Comparison of ENCODE assay signal across 16 mouse cellular contexts in the genomic region with DNA sequence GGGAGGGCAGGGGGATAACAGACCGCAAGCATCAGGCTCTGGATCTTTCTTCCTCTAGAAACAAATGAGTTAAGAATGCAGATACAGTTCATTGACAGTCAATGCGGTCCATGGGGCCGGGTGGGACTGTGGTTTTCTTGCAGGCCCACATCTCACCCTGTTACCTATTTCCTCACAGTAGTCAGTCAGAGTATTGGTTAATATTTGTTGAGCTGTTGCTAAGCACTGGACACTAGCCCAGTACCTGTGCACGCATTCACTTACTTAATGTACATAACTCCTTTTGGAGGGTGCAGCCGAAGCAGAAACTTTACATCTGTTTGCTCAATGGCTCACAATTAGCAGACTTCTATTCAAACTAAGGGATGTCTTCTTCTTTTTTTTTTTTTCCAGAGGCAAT. TPM values are rescaled to one million over a fixed set of nuclear protein-coding genes. Genes with fewer than 3 reads are reported as not detected.
DNase-seq lines count a peak whose midpoint lies in the region; ATAC-seq and TF ChIP-seq lines count a peak whose summit lies in the region.
"Had no signal": no experiment of that assay in that cellular context is flagged by ENCODE, and none has a peak within 500 bp of the region (broad histone marks: within the 10 kb centered on the region; RNA-seq: fewer than 3 reads in every experiment).

No protein-coding gene starts in this region.

- H3K9me3 ChIP-seq in heart, embryonic 13.5 days = no peaks in the 10 kb centered on the region
- H3K9me3 ChIP-seq in kidney, postnatal 0 days (replicated peaks; ENCODE audit: low read length) = no peaks in the 10 kb centered on the region
- no peaks in the 10 kb centered on the region for H3K9me3 ChIP-seq in liver, embryonic 13.5 days (replicated peaks)
- H3K9me3 ChIP-seq in midbrain, embryonic 16.5 days (replicated peaks; ENCODE audit: control insufficient read depth, low read length, poor library complexity, severe bottlenecking) = no peaks in the 10 kb centered on the region
- H3K9me3 ChIP-seq: embryonic facial prominence, embryonic 13.5 days; limb, embryonic 13.5 days; neural tube, embryonic 13.5 days had no signal

- peak overlapping the region; percentile 42 for H3K4me2 ChIP-seq in heart, embryonic 13.5 days
- H3K4me2 ChIP-seq in kidney, postnatal 0 days (ENCODE audit: low read length) = no peak overlapping the region
- no peak overlapping the region for H3K4me2 ChIP-seq in liver, embryonic 13.5 days
- H3K4me2 ChIP-seq in midbrain, embryonic 16.5 days (ENCODE audit: low read length) = no peak overlapping the region
- H3K4me2 ChIP-seq: embryonic facial prominence, embryonic 13.5 days; limb, embryonic 13.5 days; neural tube, embryonic 13.5 days had no signal

- peaks cover 27% of the 10 kb centered on the region for H3K4me1 ChIP-seq in heart, embryonic 13.5 days
- peaks cover 5% of the 10 kb centered on the region; the same call in 1 of the 2 replicates for H3K4me1 ChIP-seq in kidney, postnatal 0 days (replicated peaks; ENCODE audit: insufficient read depth, low read length)
- no peaks in the 10 kb centered on the region; the same call in 1 of the 2 replicates for H3K4me1 ChIP-seq in kidney, adult 2 months (ENCODE audit: control insufficient read depth, insufficient read depth, low read length)
- peaks cover 16% of the 10 kb centered on the region for H3K4me1 ChIP-seq in liver, embryonic 13.5 days (replicated peaks)
- peaks cover 9% of the 10 kb centered on the region; the same call in 1 of the 2 replicates for H3K4me1 ChIP-seq in midbrain, embryonic 16.5 days (ENCODE audit: control insufficient read depth, insufficient read depth, low read length)

- ATAC-seq in heart, embryonic 13.5 days (ENCODE audit: extremely low read depth, insufficient number of reproducible peaks, low FRiP score, low TSS enrichment) = no peak
- peak; percentile 63; the same call in 1 of the 2 replicates for ATAC-seq in kidney, postnatal 0 days (replicated peaks; ENCODE audit: low FRiP score, low read depth)
- peak; percentile 70 for ATAC-seq in liver, embryonic 13.5 days (ENCODE audit: low read depth)
- ATAC-seq in megakaryocyte progenitor cell, adult 5-6 weeks (replicated peaks; ENCODE audit: poor library complexity) = peak; percentile 42
- ATAC-seq in midbrain, embryonic 16.5 days = no peak
- ATAC-seq: inflammation-experienced regulatory T-cells, adult 6 months had no signal

- H3K4me3 ChIP-seq in heart, embryonic 13.5 days = no peak overlapping the region
- no peak overlapping the region for H3K4me3 ChIP-seq in kidney, postnatal 0 days (replicated peaks; ENCODE audit: low read depth, low read length)
- no peak overlapping the region for H3K4me3 ChIP-seq in kidney, adult 2 months (ENCODE audit: insufficient read depth, low read depth, low read length)
- H3K4me3 ChIP-seq in liver, embryonic 13.5 days (replicated peaks) = no peak overlapping the region
- no peak overlapping the region for H3K4me3 ChIP-seq in midbrain, embryonic 16.5 days (ENCODE audit: low read depth, low read length)
- H3K4me3 ChIP-seq: embryonic facial prominence, embryonic 13.5 days; limb, embryonic 13.5 days; neural tube, embryonic 13.5 days had no signal

- intact Hi-C loops in heart, postnatal 36 days (cut with DNase I) = no loop called here

- TF ChIP-seq POLR2A in kidney, adult 2 months (IDR thresholded peaks at IDR 0.05; ENCODE audit: low read depth, low read length) = no peak

- H3K36me3 ChIP-seq in heart, embryonic 13.5 days = no peaks in the 10 kb centered on the region
- H3K36me3 ChIP-seq in kidney, postnatal 0 days (ENCODE audit: insufficient read depth, low read length) = no peaks in the 10 kb centered on the region
- no peaks in the 10 kb centered on the region for H3K36me3 ChIP-seq in kidney, adult 2 months (ENCODE audit: control insufficient read depth, insufficient read depth, low read length)
- no peaks in the 10 kb centered on the region for H3K36me3 ChIP-seq in liver, embryonic 13.5 days
- no peaks in the 10 kb centered on the region for H3K36me3 ChIP-seq in midbrain, embryonic 16.5 days (ENCODE audit: control insufficient read depth, insufficient read depth, low read length)
- H3K36me3 ChIP-seq: embryonic facial prominence, embryonic 13.5 days; limb, embryonic 13.5 days; neural tube, embryonic 13.5 days had no signal

- 76% methylated on average over 5 of the region's 5 CpGs for WGBS in heart, embryonic 13.5 days
- WGBS in kidney, postnatal 0 days = 34% methylated on average over 5 of the region's 5 CpGs
- 47% methylated on average over 5 of the region's 5 CpGs for WGBS in kidney, adult 2 months
- 68% methylated on average over 5 of the region's 5 CpGs for WGBS in liver, embryonic 13.5 days (ENCODE audit: insufficient replicate concordance)
- 85% methylated on average over 5 of the region's 5 CpGs for WGBS in midbrain, embryonic 16.5 days

- H3K27me3 ChIP-seq in heart, embryonic 13.5 days (replicated peaks) = no peaks in the 10 kb centered on the region
- no peaks in the 10 kb centered on the region for H3K27me3 ChIP-seq in kidney, postnatal 0 days (ENCODE audit: insufficient read depth, low read length)
- H3K27me3 ChIP-seq in kidney, adult 2 months (replicated peaks; ENCODE audit: control insufficient read depth, insufficient read depth, low read length) = no peaks in the 10 kb centered on the region
- H3K27me3 ChIP-seq in liver, embryonic 13.5 days = no peaks in the 10 kb centered on the region
- H3K27me3 ChIP-seq in midbrain, embryonic 16.5 days (ENCODE audit: control insufficient read depth, insufficient read depth, low read depth, low read length) = no peaks in the 10 kb centered on the region
- H3K27me3 ChIP-seq: embryonic facial prominence, embryonic 13.5 days; limb, embryonic 13.5 days; neural tube, embryonic 13.5 days had no signal

- no peak overlapping the region for H3K9ac ChIP-seq in heart, embryonic 13.5 days
- no peak overlapping the region for H3K9ac ChIP-seq in kidney, postnatal 0 days (ENCODE audit: low read depth, low read length)
- H3K9ac ChIP-seq in liver, embryonic 13.5 days = no peak overlapping the region
- no peak overlapping the region for H3K9ac ChIP-seq in midbrain, embryonic 16.5 days (ENCODE audit: low read depth, low read length)
- H3K9ac ChIP-seq: embryonic facial prominence, embryonic 13.5 days; limb, embryonic 13.5 days; neural tube, embryonic 13.5 days had no signal

- peak overlapping the region; percentile 77 for H3K27ac ChIP-seq in heart, embryonic 13.5 days (replicated peaks)
- no peak overlapping the region for H3K27ac ChIP-seq in kidney, postnatal 0 days
- H3K27ac ChIP-seq in kidney, adult 2 months (ENCODE audit: insufficient read depth, low read depth, low read length) = no peak overlapping the region
- no peak overlapping the region for H3K27ac ChIP-seq in liver, embryonic 13.5 days
- no peak overlapping the region for H3K27ac ChIP-seq in midbrain, embryonic 16.5 days (ENCODE audit: low read length)
- H3K27ac ChIP-seq: embryonic facial prominence, embryonic 13.5 days; limb, embryonic 13.5 days; neural tube, embryonic 13.5 days had no signal

- TF ChIP-seq CTCF in kidney, postnatal 0 days (IDR thresholded peaks at IDR 0.05; ENCODE audit: low read depth) = no peak
- no peak for TF ChIP-seq CTCF in kidney, adult 2 months (conservative IDR thresholded peaks at IDR 0.05; ENCODE audit: insufficient read depth, insufficient read length, low read depth, low read length)

- no peak for DNase-seq in heart, postnatal 36 days
- no peak for DNase-seq in kidney, postnatal 0 days (ENCODE audit: low spot score)
- DNase-seq in kidney, adult 2 months = no peak
- DNase-seq in liver, embryonic 13.5 days = no peak
- no peak for DNase-seq in layer of hippocampus, postnatal 10 days (ENCODE audit: low spot score in 2 of 2)
- DNase-seq: adrenal gland, postnatal 14 days; cerebellum, postnatal 25 days; midbrain, embryonic 14.5 days; retina, postnatal 1 day had no signal

RNA-seq across cellular contexts. Expression of gene Phlda1, which starts 52.1 kb away (rescaled TPM):
- 23.9 and 24.8 TPM in 2 replicates for polyA plus RNA-seq in heart, embryonic 13.5 days (2015; fragmentation: Nextera tagmentation; extraction: Ambion mirVana)
- total RNA-seq in heart, postnatal 36 days (2021) = 10 to 100 TPM in 1 of 2 experiments, 1 to 10 TPM in 1; 9.8 to 17.3 TPM
- 25.3 and 29.5 TPM in 2 replicates for polyA plus RNA-seq in kidney, postnatal 0 days (2015; fragmentation: Nextera tagmentation; extraction: Ambion mirVana)
- polyA plus RNA-seq in kidney, adult 2 months (2012; rRNA removed) = 7.8 and 9.5 TPM in 2 replicates
- 4.4 and 5.6 TPM in 2 replicates for polyA plus RNA-seq in liver, embryonic 13.5 days (2015; fragmentation: Nextera tagmentation; extraction: Ambion mirVana)
- total RNA-seq in megakaryocyte progenitor cell, adult 5-6 weeks (2015) = 2.1 and 3.7 TPM in 2 replicates
- 0.10 and 0.33 TPM in 2 replicates for total RNA-seq in megakaryocyte progenitor cell, adult 5-6 weeks (2017)
- 30.8 and 30.9 TPM in 2 replicates for polyA plus RNA-seq in midbrain, embryonic 16.5 days (2015; fragmentation: Nextera tagmentation; extraction: Ambion mirVana)
- 10 to 100 TPM; 23.1 to 23.5 TPM for total RNA-seq in layer of hippocampus, postnatal 10 days (2021)

Comparison
In these comparisons a context has a peak if more than half of its experiments do, and no peak if none do; other contexts are left out.
1. ATAC-seq: peak in kidney, postnatal 0 days (single experiment), liver, embryonic 13.5 days (single experiment) and megakaryocyte progenitor cell, adult 5-6 weeks (single experiment); none in heart, embryonic 13.5 days (single experiment) and midbrain, embryonic 16.5 days (single experiment).